Mouse (Mus musculus) kidney, postnatal 14 days (tissue): ENCODE results near the gene Ipo9.

Source experiments
- DNase-seq: peaks from one replicate; pipeline ENCODE4 v3.0.0; 2022; ENCODE audit warnings: mixed read lengths

Ipo9 gene

GRCm38 (mm10) chr1:135427390-135427789 is 2.9 kb downstream of the Ipo9 start:
- no peak for DNase-seq

GRCm38 (mm10) chr1:135426645-135427044 is 3.7 kb downstream of the Ipo9 start:
- no peak for DNase-seq

GRCm38 (mm10) chr1:135422772-135423171 is 7.5 kb downstream of the Ipo9 start:
- no peak for DNase-seq

- no peak for DNase-seq
Measured at GRCm38 (mm10) chr1:135413996-135414395, 16.3 kb downstream of the Ipo9 start.

- DNase-seq = no peak
Measured at GRCm38 (mm10) chr1:135412130-135412529, 18.2 kb downstream of the Ipo9 start.

- DNase-seq = peak; percentile 73
Measured at GRCm38 (mm10) chr1:135410967-135411366, 19.3 kb downstream of the Ipo9 start.

- no peak for DNase-seq
Measured at GRCm38 (mm10) chr1:135408973-135409372, 21.3 kb downstream of the Ipo9 start.

GRCm38 (mm10) chr1:135405356-135405755 is 24.9 kb downstream of the Ipo9 start:
- no peak for DNase-seq

GRCm38 (mm10) chr1:135401452-135402110 is 28.7 kb downstream of the Ipo9 start:
- DNase-seq = no peak

- no peak for DNase-seq
Measured at GRCm38 (mm10) chr1:135399466-135399865, 30.8 kb downstream of the Ipo9 start.

- no peak for DNase-seq
Measured at GRCm38 (mm10) chr1:135385161-135385560, 45.1 kb downstream of the Ipo9 start.

GRCm38 (mm10) chr1:135384171-135384570 is 46.1 kb downstream of the Ipo9 start:
- no peak for DNase-seq

- peak; percentile 28 for DNase-seq
Measured at GRCm38 (mm10) chr1:135381560-135381959, 48.7 kb downstream of the Ipo9 start.

GRCm38 (mm10) chr1:135380071-135380991 is 50.0 kb downstream of the Ipo9 start:
- no peak for DNase-seq

GRCm38 (mm10) chr1:135379048-135379447 is 51.3 kb downstream of the Ipo9 start:
- DNase-seq = no peak

GRCm38 (mm10) chr1:135378576-135378975 is 51.7 kb downstream of the Ipo9 start:
- DNase-seq = no peak

GRCm38 (mm10) chr1:135374868-135375581 is 55.3 kb downstream of the Ipo9 start, which contains the start of gene Shisa4:
Gene Shisa4, minus strand, starts transcription at chr1:135375237.
- peak; percentile 86 for DNase-seq

GRCm38 (mm10) chr1:135374175-135374867 is 56.0 kb downstream of the Ipo9 start:
- peak; percentile 38 for DNase-seq

GRCm38 (mm10) chr1:135373171-135373677 is 57.1 kb downstream of the Ipo9 start:
- no peak for DNase-seq

GRCm38 (mm10) chr1:135369415-135369814 is 60.9 kb downstream of the Ipo9 start:
- DNase-seq = no peak

- peak; percentile 81 for DNase-seq
Measured at GRCm38 (mm10) chr1:135368982-135369381, 61.3 kb downstream of the Ipo9 start.

- peak; percentile 92 for DNase-seq
Measured at GRCm38 (mm10) chr1:135368245-135368644, 62.1 kb downstream of the Ipo9 start.
